Mouse (Mus musculus) lung, adult 2 months (tissue): ENCODE measurements at regions not wholly inside any gene's neighbourhood (a gene's known extent, or its start where the extent isn't known, plus 50 kb on each side); places are given as distances from the start of the nearest gene placed in this dataset.

ENCODE experiments used
- DNase-seq: peaks from one replicate; pipeline ENCODE4 v3.0.0; 2022
- H3K4me1 ChIP-seq: fragments of 200-500 bp; 2 replicates; pipeline ENCODE4 v1.6.1; 2011; ENCODE audit warnings: low read length; ENCODE audit not compliant: control insufficient read depth, insufficient read depth
- H3K4me3 ChIP-seq: fragments of 200-500 bp; replicated peaks from 2 replicates; pipeline ENCODE3; 2011; ENCODE audit warnings: low read depth, mild to moderate bottlenecking, control low read depth, low read length; ENCODE audit errors: extremely low read depth
- CTCF ChIP-seq: fragments of 200-500 bp; IDR thresholded peaks from 2 replicates; pipeline ENCODE4 v1.5.1; 2011; ENCODE audit warnings: mild to moderate bottlenecking, low read length, control low read depth; ENCODE audit not compliant: insufficient read depth
- POLR2A ChIP-seq: fragments of 200-500 bp; IDR thresholded peaks from 2 replicates; pipeline ENCODE4 v1.6.1; 2011; ENCODE audit warnings: low read depth, mild to moderate bottlenecking, control low read depth, low read length, borderline replicate concordance; ENCODE audit errors: extremely low read depth
- WGBS: fragments of 180-500 bp; shearing (Covaris S2); methylation state at CpG from one replicate; pipeline ENCODE4 v1.1.7; 2018; 5-methylcytosine and 5-hydroxymethylcytosine counted together

- no peak overlapping the region for H3K4me3 ChIP-seq
- no peak for DNase-seq
- TF ChIP-seq CTCF (no peak), POLR2A (no peak)
- 66% methylated on average over 11 of the region's 11 CpGs for WGBS
- no peaks in the 10 kb centered on the region for H3K4me1 ChIP-seq
These were observed 129.5 kb upstream of the Tmem72 start for GRCm38 (mm10) chr6:116845990-116846862.

DNA sequence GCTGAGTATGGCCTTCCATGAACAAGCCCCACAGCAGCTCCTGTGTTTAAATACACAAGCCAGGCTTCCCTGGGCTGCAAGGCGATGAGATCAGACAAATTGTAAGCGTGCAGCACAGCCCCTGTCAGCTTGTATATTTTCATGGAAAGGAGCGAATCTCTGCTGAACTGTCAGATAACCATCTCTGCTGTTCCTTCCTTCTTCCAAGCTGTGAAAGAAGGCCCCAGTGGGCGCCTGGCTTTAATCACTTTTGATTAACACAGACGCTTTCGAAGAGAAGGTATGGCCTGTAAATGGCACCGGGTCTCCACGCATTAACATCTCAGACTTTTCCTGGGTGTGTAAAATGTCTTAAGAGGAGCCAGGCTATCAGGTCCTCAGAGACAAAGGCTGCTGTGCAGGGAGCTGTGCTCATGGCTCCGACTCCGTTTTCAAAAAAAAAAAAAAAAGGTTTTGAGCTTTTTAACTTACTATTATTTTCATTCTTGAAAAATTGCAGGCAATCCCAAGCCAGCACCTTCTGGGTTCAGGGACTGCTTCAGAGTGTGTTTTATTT lies 131.9 kb upstream of the Tmem72 start:
- TF ChIP-seq CTCF (no peak), POLR2A (no peak)

DNA sequence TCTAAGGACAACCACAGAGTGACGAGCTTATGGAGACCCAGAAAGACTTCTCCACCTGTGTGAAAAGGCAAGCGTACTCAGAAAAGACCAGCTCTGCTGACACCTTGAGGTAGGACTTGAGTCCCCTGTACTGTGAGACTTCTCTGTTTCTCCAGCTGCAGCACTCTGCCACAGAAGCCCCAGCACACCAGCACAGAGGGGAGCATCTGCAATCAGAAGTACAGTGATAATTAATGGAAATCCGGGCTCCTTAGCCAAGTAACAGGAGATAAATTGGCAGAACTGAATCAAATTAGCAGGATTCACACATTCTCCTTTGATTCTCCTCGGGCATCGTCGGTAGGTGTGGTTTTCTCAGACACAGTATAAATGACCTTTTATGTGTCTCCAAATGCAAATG lies 137.3 kb upstream of the Tmem72 start:
- DNase-seq, result no peak
- no peak overlapping the region for H3K4me3 ChIP-seq
- no peaks in the 10 kb centered on the region for H3K4me1 ChIP-seq
- TF ChIP-seq CTCF (no peak), POLR2A (no peak)
- 67% methylated on average over 6 of the region's 6 CpGs for WGBS

More for the DNA sequence above, 131.9 kb upstream of the Tmem72 start:
- WGBS, result 50% methylated on average over 10 of the region's 10 CpGs
- Histone ChIP-seq H3K4me1 (no peaks in the 10 kb centered on the region), H3K4me3 (no peak overlapping the region)
- no peak for DNase-seq

DNA sequence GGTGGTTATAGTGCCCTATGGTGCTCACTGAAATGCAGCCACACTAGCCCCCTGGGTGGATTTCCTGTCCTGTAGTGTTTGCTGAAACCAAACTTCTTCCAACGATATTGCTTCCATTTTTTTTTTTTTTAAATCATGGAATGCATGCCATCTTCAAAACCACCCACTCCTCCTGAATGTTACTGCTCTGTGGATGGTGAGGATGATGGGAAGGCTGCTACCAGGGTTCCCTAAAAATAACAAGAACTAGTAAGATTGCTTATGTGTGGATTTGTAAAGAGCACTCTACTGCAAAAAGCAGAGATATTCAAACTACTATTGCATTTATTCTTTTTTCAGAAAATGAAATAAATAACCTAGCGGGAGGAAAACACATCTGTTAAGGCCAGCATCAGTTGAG lies 139.4 kb upstream of the Tmem72 start:
- no peaks in the 10 kb centered on the region for H3K4me1 ChIP-seq
- 66% methylated on average over 2 of the region's 2 CpGs for WGBS
- TF ChIP-seq POLR2A (no peak), CTCF (no peak)

DNA sequence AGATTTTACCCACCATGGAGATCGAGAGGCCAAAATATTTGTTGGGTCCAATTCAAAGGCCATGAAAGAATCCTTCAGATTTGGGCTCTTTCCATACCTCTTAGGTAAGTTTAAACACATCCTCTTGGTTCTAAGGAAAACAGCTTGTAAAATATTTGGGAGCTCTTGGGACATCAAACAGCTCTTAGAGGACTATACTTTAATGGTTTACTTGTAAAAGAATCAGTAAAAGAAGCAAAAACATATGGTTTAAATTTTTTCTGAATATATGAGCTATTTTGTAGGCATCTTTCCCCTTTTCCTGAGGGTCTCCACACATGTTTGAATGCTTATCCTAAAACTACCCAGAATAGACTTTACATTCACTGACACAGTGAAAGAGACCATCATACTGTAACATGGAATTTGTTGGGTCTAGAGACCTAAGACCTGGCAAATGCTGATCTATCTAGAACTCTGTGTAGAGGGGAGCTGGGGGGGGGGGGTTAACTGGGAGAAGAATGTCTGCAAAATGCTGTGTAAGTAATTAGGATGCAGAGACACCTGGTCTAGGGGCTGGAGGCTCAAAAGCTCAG lies 140.3 kb upstream of the Tmem72 start:
- no peak for DNase-seq
- 89% methylated on average over 1 of the region's 1 CpGs for WGBS
- Histone ChIP-seq H3K4me1 (no peaks in the 10 kb centered on the region), H3K4me3 (no peak overlapping the region)
- TF ChIP-seq CTCF (no peak), POLR2A (no peak)

More for the DNA sequence above, 139.4 kb upstream of the Tmem72 start:
- no peak overlapping the region for H3K4me3 ChIP-seq
- no peak for DNase-seq

DNA sequence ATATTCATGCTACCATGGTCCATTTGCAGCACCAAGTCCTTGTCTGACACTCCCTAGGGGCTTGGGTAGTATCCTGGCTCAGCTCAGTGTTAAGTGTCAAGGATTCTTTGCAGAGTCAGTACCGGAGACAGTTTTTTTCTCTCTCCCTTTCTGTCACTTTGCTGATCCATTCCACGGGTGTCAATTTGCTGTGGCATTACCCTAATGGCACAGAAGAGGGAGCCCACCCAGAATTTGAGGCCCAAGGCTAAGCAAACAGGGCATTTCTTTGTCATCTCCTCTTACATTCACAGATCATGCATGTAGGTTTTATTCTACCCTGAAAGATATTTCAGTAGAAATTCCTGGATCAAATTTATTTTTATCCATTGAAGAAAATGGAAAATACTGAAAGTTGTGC lies 146.4 kb upstream of the Tmem72 start:
- no peak for DNase-seq
- TF ChIP-seq POLR2A, result no peak
- no peak for TF ChIP-seq CTCF
- WGBS, result 33% methylated on average over 2 of the region's 2 CpGs
- Histone ChIP-seq H3K4me1 (no peaks in the 10 kb centered on the region), H3K4me3 (no peak overlapping the region)

DNA sequence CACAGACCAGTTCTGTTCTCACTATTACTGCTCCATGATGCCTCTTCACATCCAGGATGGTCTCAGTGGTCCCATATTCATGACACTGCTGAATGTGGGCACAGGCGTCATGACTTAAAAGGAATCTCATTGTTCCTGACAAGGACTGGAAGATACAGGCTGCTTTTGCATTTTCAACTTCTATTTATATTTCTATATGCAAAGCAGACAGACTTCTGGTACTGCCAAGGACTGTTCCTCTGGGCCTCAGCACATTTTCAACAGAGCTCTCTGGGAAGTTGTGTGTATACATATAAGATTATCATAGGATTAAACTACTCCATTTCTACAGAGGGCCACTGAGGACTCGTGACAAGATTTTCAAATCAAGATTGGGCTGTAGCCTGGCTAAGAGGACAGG lies 146.9 kb upstream of the Tmem72 start:
- Histone ChIP-seq H3K4me1 (no peaks in the 10 kb centered on the region), H3K4me3 (no peak overlapping the region)
- TF ChIP-seq POLR2A (no peak), CTCF (no peak)
- no peak for DNase-seq
- 78% methylated on average over 2 of the region's 2 CpGs for WGBS

GRCm38 (mm10) chr6:116893299-116893698 lies 176.6 kb upstream of the Tmem72 start:
- 74% methylated on average over 8 of the region's 8 CpGs for WGBS
- DNase-seq, result no peak
- H3K4me1 ChIP-seq, result no peaks in the 10 kb centered on the region
- TF ChIP-seq CTCF, result no peak
- no peak for TF ChIP-seq POLR2A
- H3K4me3 ChIP-seq, result no peak overlapping the region

- 86% methylated on average over 5 of the region's 5 CpGs for WGBS
- no peaks in the 10 kb centered on the region for H3K4me1 ChIP-seq
- DNase-seq, result no peak
- TF ChIP-seq CTCF (no peak), POLR2A (no peak)
- H3K4me3 ChIP-seq, result no peak overlapping the region
These were observed 177.5 kb upstream of the Tmem72 start for GRCm38 (mm10) chr6:116894252-116894651.

GRCm38 (mm10) chr6:116895114-116895513 lies 178.4 kb upstream of the Tmem72 start:
- Histone ChIP-seq H3K4me3 (no peak overlapping the region), H3K4me1 (no peaks in the 10 kb centered on the region)
- no peak for TF ChIP-seq POLR2A
- TF ChIP-seq CTCF, result no peak
- 29% methylated on average over 5 of the region's 5 CpGs for WGBS
- DNase-seq, result no peak
